Mouse (Mus musculus): ENCODE results near the gene Aamdc. TPM values are rescaled to one million over a fixed set of nuclear protein-coding genes. Genes with fewer than 3 reads are reported as not detected.

Gene Aamdc
- polyA plus RNA-seq (2012; rRNA removed; ENCODE audit: low replicate concordance), result 33.0 and 66.8 TPM in 2 replicates

GRCm38 (mm10) chr7:97579067-97579975 lies at the start of gene Aamdc, which contains the start of gene Rsf1:
TSS of gene Aamdc (minus strand) at chr7:97579497.
TSS of gene Rsf1 (plus strand) at chr7:97579889.

Other genes starting within 250 kb of the Aamdc start
- 11.1 and 11.9 TPM in 2 replicates for gene Usp35, start 247.5 kb downstream of the Aamdc start, polyA plus RNA-seq (2012; rRNA removed; ENCODE audit: low replicate concordance)
- 7.2 and 17.3 TPM in 2 replicates for gene Kctd21, start 247.2 kb downstream of the Aamdc start, polyA plus RNA-seq (2012; rRNA removed; ENCODE audit: low replicate concordance)
- gene Alg8, start 207.9 kb downstream of the Aamdc start, polyA plus RNA-seq (2012; rRNA removed; ENCODE audit: low replicate concordance), result 9.1 and 18.5 TPM in 2 replicates
- 148 and 177 TPM in 2 replicates for gene Ndufc2, start 179.5 kb downstream of the Aamdc start, polyA plus RNA-seq (2012; rRNA removed; ENCODE audit: low replicate concordance)
- 1,438 and 2,003 TPM in 2 replicates for gene Thrsp, start 161.8 kb downstream of the Aamdc start, polyA plus RNA-seq (2012; rRNA removed; ENCODE audit: low replicate concordance)
- gene Kctd14, start 128.2 kb downstream of the Aamdc start, polyA plus RNA-seq (2012; rRNA removed; ENCODE audit: low replicate concordance), result 3.5 and 7.8 TPM in 2 replicates
- 79.2 and 104 TPM in 2 replicates for gene Ints4, start 98.5 kb downstream of the Aamdc start, polyA plus RNA-seq (2012; rRNA removed; ENCODE audit: low replicate concordance)
- gene Rsf1, start 392 bp upstream of the Aamdc start, polyA plus RNA-seq (2012; rRNA removed; ENCODE audit: low replicate concordance), result 1.6 and 2.5 TPM in 2 replicates
- gene Clns1a, start 117.1 kb upstream of the Aamdc start, polyA plus RNA-seq (2012; rRNA removed; ENCODE audit: low replicate concordance), result 23.8 and 24.8 TPM in 2 replicates
- gene Aqp11, start 158.8 kb upstream of the Aamdc start, polyA plus RNA-seq (2012; rRNA removed; ENCODE audit: low replicate concordance), result 9.9 and 11.0 TPM in 2 replicates
- 10.2 and 11.5 TPM in 2 replicates for gene Pak1, start 209.0 kb upstream of the Aamdc start, polyA plus RNA-seq (2012; rRNA removed; ENCODE audit: low replicate concordance)